Comparison of ENCODE assay signal across 9 mouse cellular contexts in genomic region chr10:127904718-127905446, GRCm38 (mm10). TPM values are rescaled to one million over a fixed set of nuclear protein-coding genes. Genes with fewer than 3 reads are reported as not detected.
DNase-seq lines count a peak whose midpoint lies in the region; ATAC-seq lines count a peak whose summit lies in the region.
"Had no signal": no experiment of that assay in that cellular context is flagged by ENCODE, and none has a peak within 500 bp of the region (broad histone marks: within the 10 kb centered on the region; RNA-seq: fewer than 3 reads in every experiment).

No protein-coding gene starts in this region.

- peak; percentile 57 for ATAC-seq in frontal cortex, adult (ENCODE audit: low TSS enrichment)
- peak; percentile 74 for ATAC-seq in stomach, embryonic 16.5 days (ENCODE audit: insufficient read depth, low FRiP score)
- no peak for ATAC-seq in megakaryocyte-erythroid progenitor cell, adult 5-6 weeks (replicated peaks; ENCODE audit: low FRiP score, low TSS enrichment, poor library complexity, severe bottlenecking)
- no peak for ATAC-seq in hindbrain, embryonic 14.5 days (ENCODE audit: low FRiP score)

- peak overlapping the region; percentile 80 for H3K27ac ChIP-seq in stomach, embryonic 16.5 days (ENCODE audit: low read length)
- no peak overlapping the region for H3K27ac ChIP-seq in hindbrain, embryonic 14.5 days
- H3K27ac ChIP-seq: limb, embryonic 13.5 days had no signal

- peak; percentile 19 for DNase-seq in heart, postnatal 4 days
- no peak for DNase-seq in heart, postnatal 25 days (ENCODE audit: low spot score)
- DNase-seq in ZHBTc4 (ENCODE audit: low read depth, low spot score) = peak; percentile 56
- DNase-seq in left cerebral cortex, postnatal 36 days (ENCODE audit: low spot score in 2 of 2) = peak; percentile 10 to 13
- no peak for DNase-seq in hindbrain, embryonic 14.5 days (ENCODE audit: low spot score)

- peaks cover 3% of the 10 kb centered on the region; the same call in 1 of the 2 replicates for H3K4me1 ChIP-seq in stomach, embryonic 16.5 days (ENCODE audit: control insufficient read depth, insufficient read depth, low read length)
- 0 out of 2 replicates have a peak, but pooled peaks cover 3% of the 10 kb centered on the region for H3K4me1 ChIP-seq in hindbrain, embryonic 14.5 days (replicated peaks; ENCODE audit: control insufficient read depth, insufficient read depth, low read length)
- H3K4me1 ChIP-seq: limb, embryonic 13.5 days had no signal

- WGBS in stomach, embryonic 16.5 days = 54% methylated on average over 7 of the region's 7 CpGs
- WGBS in hindbrain, embryonic 14.5 days = 65% methylated on average over 7 of the region's 7 CpGs

- no peaks in the 10 kb centered on the region for H3K27me3 ChIP-seq in stomach, embryonic 16.5 days (ENCODE audit: control insufficient read depth, insufficient read depth, low read length)
- H3K27me3 ChIP-seq in hindbrain, embryonic 14.5 days (ENCODE audit: control insufficient read depth, insufficient read depth, low read length) = no peaks in the 10 kb centered on the region
- H3K27me3 ChIP-seq: limb, embryonic 13.5 days had no signal

- no peak overlapping the region for H3K4me2 ChIP-seq in stomach, embryonic 16.5 days (ENCODE audit: low read depth, low read length)
- H3K4me2 ChIP-seq in hindbrain, embryonic 14.5 days (replicated peaks) = no peak overlapping the region
- H3K4me2 ChIP-seq: limb, embryonic 13.5 days had no signal

- no peaks in the 10 kb centered on the region for H3K36me3 ChIP-seq in stomach, embryonic 16.5 days (ENCODE audit: control insufficient read depth, insufficient read depth, low read length)
- H3K36me3 ChIP-seq in hindbrain, embryonic 14.5 days (replicated peaks; ENCODE audit: control insufficient read depth, insufficient read depth) = no peaks in the 10 kb centered on the region
- H3K36me3 ChIP-seq: limb, embryonic 13.5 days had no signal

- no peak overlapping the region for H3K9ac ChIP-seq in stomach, embryonic 16.5 days (ENCODE audit: low read length)
- H3K9ac ChIP-seq in hindbrain, embryonic 14.5 days = no peak overlapping the region
- H3K9ac ChIP-seq: limb, embryonic 13.5 days had no signal

- H3K4me3 ChIP-seq in stomach, embryonic 16.5 days (replicated peaks; ENCODE audit: low read length) = no peak overlapping the region
- H3K4me3 ChIP-seq in hindbrain, embryonic 14.5 days (replicated peaks; ENCODE audit: low read length) = no peak overlapping the region
- H3K4me3 ChIP-seq: limb, embryonic 13.5 days had no signal

- intact Hi-C loops in heart, postnatal 25 days (cut with DNase I) = no loop called here
- intact Hi-C loops in left cerebral cortex, postnatal 36 days (cut with DNase I) = no loop called here

- no peaks in the 10 kb centered on the region for H3K9me3 ChIP-seq in stomach, embryonic 16.5 days (replicated peaks; ENCODE audit: control insufficient read depth, low read length)
- H3K9me3 ChIP-seq in hindbrain, embryonic 14.5 days (ENCODE audit: control insufficient read depth, low read length) = no peaks in the 10 kb centered on the region
- H3K9me3 ChIP-seq: limb, embryonic 13.5 days had no signal

RNA-seq across cellular contexts. Expression of gene Sdr9c7, which starts 6.6 kb away (rescaled TPM):
- not detected for total RNA-seq in heart, postnatal 4 days (2021)
- total RNA-seq in heart, postnatal 25 days (2021) = not detected
- not detected for total RNA-seq in left cerebral cortex, postnatal 36 days (2021)
- polyA plus RNA-seq in stomach, embryonic 16.5 days (2015; fragmentation: Nextera tagmentation; extraction: Ambion mirVana) = 4.4 and 12.2 TPM in 2 replicates
- total RNA-seq in megakaryocyte-erythroid progenitor cell, adult 5-6 weeks (2014; fragmentation: Nextera tagmentation) = not detected in 2 replicates
- not detected in 2 replicates for total RNA-seq in megakaryocyte-erythroid progenitor cell, adult 5-6 weeks (2017)
- not detected in 2 replicates for polyA plus RNA-seq in hindbrain, embryonic 14.5 days (2014; fragmentation: Nextera tagmentation; extraction: Ambion mirVana)
- polyA plus RNA-seq: limb, embryonic 13.5 days had no signal

RNA-seq across cellular contexts. Expression of gene Rdh7, which starts 16.3 kb away (rescaled TPM):
- total RNA-seq in heart, postnatal 4 days (2021) = not detected
- not detected for total RNA-seq in heart, postnatal 25 days (2021)
- total RNA-seq in left cerebral cortex, postnatal 36 days (2021) = not detected
- 0.40 and 0.57 TPM in 2 replicates for polyA plus RNA-seq in stomach, embryonic 16.5 days (2015; fragmentation: Nextera tagmentation; extraction: Ambion mirVana)
- total RNA-seq in megakaryocyte-erythroid progenitor cell, adult 5-6 weeks (2014; fragmentation: Nextera tagmentation) = not detected in 2 replicates
- not detected in 2 replicates for total RNA-seq in megakaryocyte-erythroid progenitor cell, adult 5-6 weeks (2017)
- not detected in 2 replicates for polyA plus RNA-seq in hindbrain, embryonic 14.5 days (2014; fragmentation: Nextera tagmentation; extraction: Ambion mirVana)
- polyA plus RNA-seq: limb, embryonic 13.5 days had no signal

RNA-seq across cellular contexts. Expression of gene Rdh16f2, which starts 38.6 kb away (rescaled TPM):
- total RNA-seq in heart, postnatal 4 days (2021) = not detected
- total RNA-seq in heart, postnatal 25 days (2021) = not detected
- total RNA-seq in left cerebral cortex, postnatal 36 days (2021) = not detected
- polyA plus RNA-seq in stomach, embryonic 16.5 days (2015; fragmentation: Nextera tagmentation; extraction: Ambion mirVana) = 0.10 TPM in 1 of 2 replicates, not detected in the other
- not detected in 2 replicates for total RNA-seq in megakaryocyte-erythroid progenitor cell, adult 5-6 weeks (2014; fragmentation: Nextera tagmentation)
- not detected in 2 replicates for total RNA-seq in megakaryocyte-erythroid progenitor cell, adult 5-6 weeks (2017)
- not detected in 2 replicates for polyA plus RNA-seq in hindbrain, embryonic 14.5 days (2014; fragmentation: Nextera tagmentation; extraction: Ambion mirVana)
- polyA plus RNA-seq: limb, embryonic 13.5 days had no signal

RNA-seq across cellular contexts. Expression of gene Rdh19, which starts 55.2 kb away (rescaled TPM):
- not detected for total RNA-seq in heart, postnatal 4 days (2021)
- total RNA-seq in heart, postnatal 25 days (2021) = not detected
- total RNA-seq in left cerebral cortex, postnatal 36 days (2021) = not detected
- not detected in 2 replicates for polyA plus RNA-seq in stomach, embryonic 16.5 days (2015; fragmentation: Nextera tagmentation; extraction: Ambion mirVana)
- total RNA-seq in megakaryocyte-erythroid progenitor cell, adult 5-6 weeks (2014; fragmentation: Nextera tagmentation) = not detected in 2 replicates
- not detected in 2 replicates for total RNA-seq in megakaryocyte-erythroid progenitor cell, adult 5-6 weeks (2017)
- polyA plus RNA-seq in hindbrain, embryonic 14.5 days (2014; fragmentation: Nextera tagmentation; extraction: Ambion mirVana) = not detected in 2 replicates
- polyA plus RNA-seq: limb, embryonic 13.5 days had no signal

Comparison
In these comparisons a context has a peak if more than half of its experiments do, and no peak if none do; other contexts are left out.
1. DNase-seq: peak in heart, postnatal 4 days (single experiment), ZHBTc4 (single experiment) and left cerebral cortex, postnatal 36 days (2 of 2); none in heart, postnatal 25 days (single experiment) and hindbrain, embryonic 14.5 days (single experiment).
2. ATAC-seq: peak in frontal cortex, adult (single experiment) and stomach, embryonic 16.5 days (single experiment); none in megakaryocyte-erythroid progenitor cell, adult 5-6 weeks (single experiment) and hindbrain, embryonic 14.5 days (single experiment).